Mouse (Mus musculus): Measurements from ENCODE around the gene Osbpl3.

DNA sequence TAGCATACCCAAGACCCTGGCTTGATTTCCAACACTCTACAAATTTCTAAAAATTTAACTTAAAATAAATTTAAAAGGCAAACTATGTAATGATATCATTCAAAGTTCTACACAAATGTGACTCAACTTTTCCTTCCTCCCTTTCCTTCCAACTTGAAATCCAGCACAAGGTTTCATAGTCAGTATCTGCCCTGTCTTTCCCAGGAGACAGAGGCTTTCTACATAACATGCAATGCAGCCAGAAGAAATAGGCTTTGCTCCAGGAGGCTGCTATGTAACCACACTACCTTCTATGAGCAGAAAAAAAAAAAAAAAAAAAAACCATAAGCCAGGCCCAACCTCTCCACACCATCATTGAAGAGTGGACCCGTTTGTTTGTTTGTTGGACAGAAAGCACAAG is 42.6 kb downstream of the Osbpl3 start:
- TF ChIP-seq POLR2A (IDR thresholded peaks at IDR 0.05; ENCODE audit: low read depth, low read length) (no peak), CTCF (IDR thresholded peaks at IDR 0.05; ENCODE audit: borderline replicate concordance, insufficient read depth, low read length) (no peak)

All from embryonic fibroblast, embryonic 13.5 days (primary cell).